Mouse (Mus musculus) heart, adult 2 months (tissue): ENCODE data around the gene Sf3b6.
"Not testable (repeated sequence)": the region's sequence is repeated elsewhere in the genome, so short reads cannot be mapped to it uniquely, and the experiment has no call there.

ENCODE experiments used
- CTCF ChIP-seq: fragments of 200-600 bp; IDR thresholded peaks from 2 replicates; pipeline ENCODE4 v1.8.1; 2022; ENCODE audit warnings: antibody characterized with exemption, mild to moderate bottlenecking, moderate library complexity
- POLR2A ChIP-seq: fragments of 200-500 bp; IDR thresholded peaks from 2 replicates; pipeline ENCODE4 v1.6.1; 2011; ENCODE audit warnings: mild to moderate bottlenecking, low read depth, low read length, control low read depth; ENCODE audit not compliant: insufficient read depth

- TF ChIP-seq CTCF, POLR2A: not testable (repeated sequence)
Measured at GRCm38 (mm10) chr12:4788128-4788527, 29.2 kb upstream of the Sf3b6 start.
